Mouse (Mus musculus): ENCODE measurements around the gene Zdhhc20. TPM values are rescaled to one million over a fixed set of nuclear protein-coding genes. Genes with fewer than 3 reads are reported as not detected.

The Zdhhc20 gene
- total RNA-seq, 2 experiments from 2014 or later, result 29.6 to 31.2 TPM

Small RNAs within 50 kb of the gene (microRNA-seq; reads per million reads assigned to microRNA genes)
- gene Mir3077, result 0.99 to 6.0 reads per million in 2 experiments

Other genes with a start within 250 kb of the Zdhhc20 start
- gene Xpo4, start 224.8 kb downstream of the Zdhhc20 start, total RNA-seq (2021), result 10 to 100 TPM; 13.1 to 13.3 TPM
- gene Gm49361, start 144.2 kb downstream of the Zdhhc20 start, total RNA-seq (2021), result under 1 TPM; 0.76 to 0.83 TPM
- gene Lats2, start 131.9 kb downstream of the Zdhhc20 start, total RNA-seq (2021), result 10 to 100 TPM; 14.2 to 15.4 TPM
- gene Sap18, start 92.1 kb downstream of the Zdhhc20 start, total RNA-seq (2021), result 10 to 100 TPM; 38.6 to 45.7 TPM
- 1 to 10 TPM in 1 of 2 experiments, under 1 TPM in 1; 0.80 to 1.3 TPM for gene Ska3, start 64.1 kb downstream of the Zdhhc20 start, total RNA-seq (2021)
- 10 to 100 TPM; 67.6 to 69.8 TPM for gene Mrpl57, start 64.0 kb downstream of the Zdhhc20 start, total RNA-seq (2021)
- 10 to 100 TPM; 22.3 to 29.0 TPM for gene Micu2, start 109.0 kb upstream of the Zdhhc20 start, total RNA-seq (2021)
- 10 to 100 TPM; 25.8 to 26.1 TPM for gene Fgf9, start 180.3 kb upstream of the Zdhhc20 start, total RNA-seq (2021)

All from left cerebral cortex, postnatal 25 days (tissue).